Mouse (Mus musculus) lung, postnatal 0 days (tissue): ENCODE results near the gene Ces1f.
"Not testable (repeated sequence)": the region's sequence is repeated elsewhere in the genome, so short reads cannot be mapped to it uniquely, and the experiment has no call there.

Experiments
- CTCF ChIP-seq: IDR thresholded peaks from 2 replicates; pipeline ENCODE4 v1.5.1; 2016; ENCODE audit warnings: antibody characterized with exemption, mild to moderate bottlenecking
- EP300 ChIP-seq: IDR thresholded peaks from 2 replicates; pipeline ENCODE4 v1.6.1; 2016; ENCODE audit warnings: antibody characterized with exemption, mild to moderate bottlenecking, control low read depth

DNA sequence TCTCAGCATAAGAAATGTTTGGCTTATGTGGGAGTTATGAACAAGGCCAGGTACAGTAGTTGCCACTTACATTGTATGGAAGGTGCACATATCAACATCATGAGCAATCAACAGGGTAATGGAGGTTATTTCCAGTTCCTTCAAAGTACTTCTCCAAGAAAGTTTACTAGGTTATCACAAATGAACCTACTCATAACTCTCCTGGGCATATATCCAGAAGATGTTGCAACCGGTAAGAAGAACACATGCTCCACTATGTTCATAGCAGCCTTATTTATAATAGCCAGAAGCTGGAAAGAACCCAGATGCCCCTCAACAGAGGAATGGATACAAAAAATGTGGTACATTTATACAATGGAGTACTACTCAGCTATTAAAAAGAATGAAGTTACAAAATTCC, 53.1 kb downstream of the Ces1f start:
- not testable (repeated sequence) for TF ChIP-seq CTCF, EP300
